Mouse (Mus musculus) stomach, postnatal 0 days (tissue): ENCODE measurements around the gene Dhrs7. TPM values are rescaled to one million over a fixed set of nuclear protein-coding genes. Genes with fewer than 3 reads are reported as not detected.

ENCODE experiments used
- ATAC-seq: fragments of 200-750 bp; cut with Nextera tagmentation; 2 replicates; pipeline ENCODE4 v1.8.0; 2017; ENCODE audit not compliant: low FRiP score, low TSS enrichment
- DNase-seq: peaks from one replicate; pipeline ENCODE4 v3.0.0-alpha.2; 2016; ENCODE audit warnings: low spot score
- H3K27ac ChIP-seq: fragments of 300-500 bp; sonication (generic); replicated peaks from 2 replicates; pipeline ENCODE4 v1.5.1; 2014; ENCODE audit warnings: mild to moderate bottlenecking, control low read depth
- H3K27me3 ChIP-seq: fragments of 300-500 bp; sonication (generic); 2 replicates; pipeline ENCODE4 v1.6.1; 2014; ENCODE audit warnings: low read length; ENCODE audit not compliant: control insufficient read depth, insufficient read depth
- H3K36me3 ChIP-seq: fragments of 300-500 bp; sonication (generic); 2 replicates; pipeline ENCODE4 v1.6.1; 2014; ENCODE audit warnings: low read length, mixed read lengths; ENCODE audit not compliant: control insufficient read depth, insufficient read depth
- H3K4me1 ChIP-seq: fragments of 300-500 bp; sonication (generic); replicated peaks from 2 replicates; pipeline ENCODE4 v1.6.1; 2014; ENCODE audit warnings: antibody characterized with exemption; ENCODE audit not compliant: control insufficient read depth, insufficient read depth
- H3K4me2 ChIP-seq: fragments of 300-500 bp; sonication (generic); replicated peaks from 2 replicates; pipeline ENCODE4 v1.6.1; 2014; ENCODE audit warnings: low read depth, mild to moderate bottlenecking, control low read depth, moderate library complexity
- H3K4me3 ChIP-seq: fragments of 300-500 bp; sonication (generic); 2 replicates; pipeline ENCODE4 v1.5.1; 2014; ENCODE audit warnings: low read depth, low read length, control low read depth
- H3K9ac ChIP-seq: fragments of 300-500 bp; sonication (generic); 2 replicates; pipeline ENCODE4 v1.6.1; 2014; ENCODE audit warnings: mild to moderate bottlenecking, low read length, control low read depth, mixed read lengths
- H3K9me3 ChIP-seq: fragments of 300-500 bp; sonication (generic); 2 replicates; pipeline ENCODE4 v1.6.1; 2016; ENCODE audit warnings: low read length; ENCODE audit not compliant: control insufficient read depth
- CTCF ChIP-seq: IDR thresholded peaks from 2 replicates; pipeline ENCODE4 v1.5.1; 2016; ENCODE audit warnings: antibody characterized with exemption, low read depth, mild to moderate bottlenecking, moderate library complexity
- EP300 ChIP-seq: optimal IDR thresholded peaks from 2 replicates; pipeline ENCODE3; 2016; ENCODE audit warnings: antibody characterized with exemption
- WGBS: fragments of 180-500 bp; shearing (Covaris S2); extraction: QIAGEN DNeasy Blood & Tissue Kit; methylation state at CpG from one replicate; pipeline ENCODE4 v1.1.7; 2014; 5-methylcytosine and 5-hydroxymethylcytosine counted together
- polyA plus RNA-seq: library from polyadenylated mRNA; unstranded; fragments of >200 nt; fragmentation: Nextera tagmentation; extraction: Ambion mirVana; gene quantifications from 2 replicates; pipeline ENCODE4 v1.2.1, GENCODE M21; 2015

Dhrs7 gene
- polyA plus RNA-seq, 1 experiment from 2014 or later = 55.9 TPM

- no peak for DNase-seq
- TF ChIP-seq EP300 = no peak
- no peak for TF ChIP-seq CTCF
Observed at GRCm38 (mm10) chr12:72649611-72650330, 14.9 kb downstream of the Dhrs7 start, which contains the start of gene Gm4756. TSS of gene Gm4756 (minus strand) at chr12:72649661.

GRCm38 (mm10) chr12:72648921-72649320, 15.8 kb downstream of the Dhrs7 start:
- no peak for DNase-seq
- ATAC-seq = no peak
- no peak for TF ChIP-seq EP300
- TF ChIP-seq CTCF = no peak
- H3K9ac ChIP-seq = no peak overlapping the region
- H3K27ac ChIP-seq = no peak overlapping the region
- 91% methylated on average over 14 of the region's 14 CpGs for WGBS
- H3K4me1 ChIP-seq = no peaks in the 10 kb centered on the region
- peaks cover 6% of the 10 kb centered on the region; the same call in 1 of the 2 replicates for H3K36me3 ChIP-seq
- H3K4me3 ChIP-seq = no peak overlapping the region
- H3K4me2 ChIP-seq = no peak overlapping the region
- H3K9me3 ChIP-seq = no peaks in the 10 kb centered on the region
- no peaks in the 10 kb centered on the region for H3K27me3 ChIP-seq

More at GRCm38 (mm10) chr12:72649611-72650330, 14.9 kb downstream of the Dhrs7 start, which contains the start of gene Gm4756:
- H3K27me3 ChIP-seq = no peaks in the 10 kb centered on the region
- no peak for ATAC-seq
- no peak within 1 kb of the TSS for H3K4me2 ChIP-seq
- H3K4me1 ChIP-seq = no peaks in the 10 kb centered on the region
- H3K36me3 ChIP-seq = peaks cover 6% of the 10 kb centered on the region; the same call in 1 of the 2 replicates
- no peak within 1 kb of the TSS for H3K4me3 ChIP-seq
- H3K27ac ChIP-seq = no peak within 1 kb of the TSS
- H3K9ac ChIP-seq = no peak within 1 kb of the TSS
- WGBS = 68% methylated on average over 11 of the region's 11 CpGs
- no peaks in the 10 kb centered on the region for H3K9me3 ChIP-seq

GRCm38 (mm10) chr12:72638025-72638424, 26.7 kb downstream of the Dhrs7 start:
- no peak overlapping the region for H3K27ac ChIP-seq
- TF ChIP-seq CTCF (no peak), EP300 (no peak)
- no peaks in the 10 kb centered on the region for H3K27me3 ChIP-seq
- H3K4me1 ChIP-seq = no peaks in the 10 kb centered on the region
- ATAC-seq (no peak), DNase-seq (no peak)
- no peak overlapping the region for H3K9ac ChIP-seq
- 53% methylated on average over 3 of the region's 3 CpGs for WGBS
- no peak overlapping the region for H3K4me2 ChIP-seq
- H3K36me3 ChIP-seq = no peaks in the 10 kb centered on the region
- no peak overlapping the region for H3K4me3 ChIP-seq
- no peaks in the 10 kb centered on the region for H3K9me3 ChIP-seq

DNA sequence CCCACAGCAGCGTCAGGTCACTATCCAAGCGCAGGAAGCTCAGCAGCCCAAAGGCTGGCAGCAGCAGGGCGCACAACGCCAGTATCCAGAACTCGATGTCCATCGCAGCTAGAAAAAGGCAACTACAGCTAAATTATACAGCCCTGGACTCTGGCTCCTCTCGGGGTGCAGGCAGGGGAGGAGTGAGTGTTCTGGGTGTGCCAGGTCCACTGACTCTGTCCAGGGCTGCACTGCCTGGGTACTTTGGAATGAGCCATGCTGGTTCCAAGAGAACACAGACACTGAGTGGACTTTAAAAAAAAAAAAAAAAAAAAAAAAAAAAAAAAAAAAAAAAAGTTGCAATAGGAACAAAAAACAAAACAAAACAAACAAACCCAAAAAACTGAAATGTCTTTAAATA, 36.0 kb downstream of the Dhrs7 start:
- Histone ChIP-seq H3K4me1 (no peaks in the 10 kb centered on the region), H3K4me2 (no peak overlapping the region)

DNA sequence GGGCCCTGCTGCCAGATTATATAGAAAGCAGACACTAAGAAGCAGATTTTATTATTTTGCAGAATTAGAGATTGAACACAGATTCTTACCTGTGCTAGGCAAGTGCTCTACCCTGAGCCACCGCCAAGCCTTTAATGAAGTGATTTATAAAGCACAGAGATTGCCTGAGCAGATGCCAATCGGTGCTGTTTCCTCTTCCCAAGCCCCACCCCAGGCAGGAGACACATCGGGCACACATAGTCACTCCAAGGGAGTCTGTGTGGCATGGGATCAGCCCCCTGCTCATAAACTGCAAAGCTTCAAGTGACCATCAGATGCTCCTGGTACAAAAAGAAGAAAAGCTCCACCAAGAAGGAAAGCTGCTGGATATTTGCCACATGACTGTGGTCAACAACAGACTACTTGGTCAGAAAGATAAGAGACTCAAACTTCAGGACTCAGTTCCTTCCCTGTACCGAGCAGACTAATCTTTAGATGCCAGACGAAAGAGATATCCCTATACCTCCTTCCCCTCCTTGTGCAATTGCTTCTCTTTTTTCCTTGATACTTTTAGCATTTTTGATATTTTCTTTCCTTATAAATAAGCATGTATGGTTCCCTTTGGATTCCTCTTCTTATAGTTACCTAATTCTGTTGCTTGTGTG, 41.7 kb downstream of the Dhrs7 start:
- Histone ChIP-seq H3K4me2 (no peak overlapping the region), H3K9ac (no peak overlapping the region), H3K4me1 (no peaks in the 10 kb centered on the region), H3K36me3 (no peaks in the 10 kb centered on the region), H3K27me3 (no peaks in the 10 kb centered on the region), H3K4me3 (no peak overlapping the region), H3K9me3 (no peaks in the 10 kb centered on the region), H3K27ac (no peak overlapping the region)
- TF ChIP-seq EP300 (no peak), CTCF (no peak)
- ATAC-seq (no peak), DNase-seq (no peak)
- 70% methylated on average over 5 of the region's 5 CpGs for WGBS

More for the DNA sequence above, 36.0 kb downstream of the Dhrs7 start:
- Histone ChIP-seq H3K9me3 (no peaks in the 10 kb centered on the region), H3K4me3 (no peak overlapping the region), H3K27ac (no peak overlapping the region), H3K36me3 (no peaks in the 10 kb centered on the region), H3K9ac (no peak overlapping the region), H3K27me3 (no peaks in the 10 kb centered on the region)
- WGBS = 94% methylated on average over 7 of the region's 7 CpGs
- no peak for TF ChIP-seq CTCF
- no peak for TF ChIP-seq EP300
- no peak for DNase-seq
- ATAC-seq = no peak

DNA sequence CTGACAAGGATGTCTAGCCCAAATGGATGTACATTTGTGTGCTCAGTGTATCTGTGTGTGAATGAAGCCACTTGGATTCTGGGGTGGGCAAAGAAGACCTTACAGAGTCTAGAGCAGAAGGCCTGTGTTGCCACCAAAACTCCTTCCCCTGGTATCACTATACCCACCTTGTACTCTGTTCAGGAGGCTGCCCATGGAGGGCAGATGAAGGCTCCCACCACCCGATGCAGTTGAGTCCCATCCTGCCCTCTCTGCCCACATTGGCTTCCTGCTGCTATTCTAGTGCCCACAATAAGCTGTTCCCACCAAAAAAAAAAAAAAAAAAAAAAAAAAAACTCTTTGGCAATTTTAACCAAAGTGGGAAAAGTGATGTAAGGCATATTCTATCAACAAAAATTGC, 43.3 kb downstream of the Dhrs7 start:
- Histone ChIP-seq H3K36me3 (no peaks in the 10 kb centered on the region), H3K27me3 (no peaks in the 10 kb centered on the region), H3K9ac (no peak overlapping the region), H3K27ac (no peak overlapping the region), H3K4me3 (no peak overlapping the region), H3K4me1 (no peaks in the 10 kb centered on the region), H3K4me2 (no peak overlapping the region), H3K9me3 (no peaks in the 10 kb centered on the region)
- TF ChIP-seq CTCF (no peak), EP300 (no peak)
- WGBS = 88% methylated on average over 1 of the region's 1 CpGs
- no peak for DNase-seq
- ATAC-seq = no peak
